Mouse (Mus musculus) forebrain, embryonic 15.5 days (tissue): ENCODE data around the gene Gramd1a. TPM values are rescaled to one million over a fixed set of nuclear protein-coding genes. Genes with fewer than 3 reads are reported as not detected.
A peak's percentile ranks its signal among the peaks of the same experiment; 100 is the strongest.

Experiments used
- ATAC-seq: fragments of 200-750 bp; cut with Nextera tagmentation; replicated peaks from 2 replicates; pipeline ENCODE4 v1.8.0; 2017; ENCODE audit warnings: mild to moderate bottlenecking, moderate TSS enrichment, moderate library complexity
- H3K27ac ChIP-seq: fragments of 300-500 bp; sonication (generic); replicated peaks from 2 replicates; pipeline ENCODE4 v1.5.1; 2015; ENCODE audit warnings: mild to moderate bottlenecking, inconsistent platforms
- H3K27me3 ChIP-seq: fragments of 300-500 bp; sonication (generic); 2 replicates; pipeline ENCODE4 v1.6.1; 2015; ENCODE audit warnings: inconsistent platforms
- H3K36me3 ChIP-seq: fragments of 300-500 bp; sonication (generic); 2 replicates; pipeline ENCODE4 v1.6.1; 2015; ENCODE audit warnings: mild to moderate bottlenecking, inconsistent platforms
- H3K4me1 ChIP-seq: fragments of 300-500 bp; sonication (generic); 2 replicates; pipeline ENCODE4 v1.6.1; 2015; ENCODE audit warnings: inconsistent platforms
- H3K4me2 ChIP-seq: fragments of 300-500 bp; sonication (generic); replicated peaks from 2 replicates; pipeline ENCODE4 v1.6.1; 2015; ENCODE audit warnings: mild to moderate bottlenecking, inconsistent platforms
- H3K4me3 ChIP-seq: fragments of 300-500 bp; sonication (generic); 2 replicates; pipeline ENCODE4 v1.5.1; 2015; ENCODE audit warnings: mild to moderate bottlenecking, inconsistent platforms
- H3K9ac ChIP-seq: fragments of 300-500 bp; sonication (generic); replicated peaks from 2 replicates; pipeline ENCODE4 v1.6.1; 2015; ENCODE audit warnings: mild to moderate bottlenecking, inconsistent platforms
- H3K9me3 ChIP-seq: fragments of 300-500 bp; sonication (generic); 2 replicates; pipeline ENCODE4 v1.6.1; 2016; ENCODE audit warnings: inconsistent platforms
- WGBS: fragments of 180-500 bp; shearing (Covaris S2); methylation state at CpG from one replicate; pipeline ENCODE4 v1.1.7; 2015; ENCODE audit warnings: mixed read lengths; 5-methylcytosine and 5-hydroxymethylcytosine counted together
- polyA plus RNA-seq: library from polyadenylated mRNA; unstranded; fragments of >200 nt; fragmentation: Nextera tagmentation; extraction: Ambion mirVana; gene quantifications from 2 replicates; pipeline ENCODE4 v1.2.1, GENCODE M21; 2015

The Gramd1a gene
- polyA plus RNA-seq, 1 experiment from 2014 or later, result 246 TPM

GRCm38 (mm10) chr7:31126851-31127724 is 28.6 kb downstream of the Gramd1a start, which contains the start of gene Scn1b:
TSS of gene Scn1b (minus strand) at chr7:31127003.
- Histone ChIP-seq H3K4me1 (peaks cover 16% of the 10 kb centered on the region), H3K9ac (peak within 1 kb of the TSS; percentile 57), H3K4me2 (peak within 1 kb of the TSS; percentile 88), H3K4me3 (peak within 1 kb of the TSS; percentile 54), H3K27me3 (peaks cover 21% of the 10 kb centered on the region), H3K36me3 (peaks cover 40% of the 10 kb centered on the region), H3K27ac (no peak within 1 kb of the TSS), H3K9me3 (no peaks in the 10 kb centered on the region)
- ATAC-seq, result peak; percentile 39
- 4% methylated on average over 25 of the region's 60 CpGs for WGBS

- no peaks in the 10 kb centered on the region for H3K9me3 ChIP-seq
- 1% methylated on average over 53 of the region's 53 CpGs for WGBS
Observed at GRCm38 (mm10) chr7:31126211-31126751, 29.4 kb downstream of the Gramd1a start.

GRCm38 (mm10) chr7:31125116-31125515 is 30.6 kb downstream of the Gramd1a start:
- Histone ChIP-seq H3K9me3 (no peaks in the 10 kb centered on the region), H3K9ac (no peak overlapping the region), H3K4me1 (peaks cover 16% of the 10 kb centered on the region), H3K27me3 (peaks cover 21% of the 10 kb centered on the region), H3K36me3 (peaks cover 20% of the 10 kb centered on the region), H3K4me3 (no peak overlapping the region), H3K27ac (no peak overlapping the region), H3K4me2 (no peak overlapping the region)
- no peak for ATAC-seq
- 89% methylated on average over 13 of the region's 13 CpGs for WGBS

More at GRCm38 (mm10) chr7:31126211-31126751, 29.4 kb downstream of the Gramd1a start:
- peaks cover 21% of the 10 kb centered on the region for H3K27me3 ChIP-seq
- H3K4me3 ChIP-seq, result peak overlapping the region; percentile 54
- peak overlapping the region; percentile 88 for H3K4me2 ChIP-seq
- H3K27ac ChIP-seq, result no peak overlapping the region
- peaks cover 32% of the 10 kb centered on the region for H3K36me3 ChIP-seq
- ATAC-seq, result 0 out of 2 replicates have a peak, but pooled peaks have one; percentile 30
- peak overlapping the region; percentile 57 for H3K9ac ChIP-seq
- H3K4me1 ChIP-seq, result peaks cover 16% of the 10 kb centered on the region

DNA sequence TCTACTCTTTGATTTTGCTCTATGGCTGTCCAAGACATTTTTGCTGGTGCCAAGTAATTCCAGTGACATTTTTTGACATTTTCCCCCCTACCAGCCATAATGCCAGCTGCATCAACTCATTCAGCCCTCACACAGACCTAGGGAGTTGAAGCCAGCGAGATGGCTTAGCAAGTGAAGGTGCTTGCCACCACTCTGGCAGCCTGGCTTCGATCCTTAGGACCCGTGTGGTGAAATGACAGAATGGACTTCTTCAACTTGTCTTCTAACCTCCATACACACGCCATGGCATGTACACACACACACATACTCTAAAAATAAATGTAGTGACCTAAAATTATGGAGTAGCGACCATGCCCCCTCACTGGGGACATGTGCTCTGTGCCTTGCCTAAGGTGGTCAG is 31.3 kb downstream of the Gramd1a start:
- H3K9me3 ChIP-seq, result no peaks in the 10 kb centered on the region
- H3K4me3 ChIP-seq, result no peak overlapping the region
- H3K27ac ChIP-seq, result no peak overlapping the region
- H3K4me2 ChIP-seq, result no peak overlapping the region
- H3K27me3 ChIP-seq, result peaks cover 21% of the 10 kb centered on the region
- no peak overlapping the region for H3K9ac ChIP-seq
- 87% methylated on average over 5 of the region's 5 CpGs for whole genome bisulfite sequencing
- peaks cover 13% of the 10 kb centered on the region for H3K36me3 ChIP-seq
- H3K4me1 ChIP-seq, result peaks cover 16% of the 10 kb centered on the region
- no peak for ATAC-seq

DNA sequence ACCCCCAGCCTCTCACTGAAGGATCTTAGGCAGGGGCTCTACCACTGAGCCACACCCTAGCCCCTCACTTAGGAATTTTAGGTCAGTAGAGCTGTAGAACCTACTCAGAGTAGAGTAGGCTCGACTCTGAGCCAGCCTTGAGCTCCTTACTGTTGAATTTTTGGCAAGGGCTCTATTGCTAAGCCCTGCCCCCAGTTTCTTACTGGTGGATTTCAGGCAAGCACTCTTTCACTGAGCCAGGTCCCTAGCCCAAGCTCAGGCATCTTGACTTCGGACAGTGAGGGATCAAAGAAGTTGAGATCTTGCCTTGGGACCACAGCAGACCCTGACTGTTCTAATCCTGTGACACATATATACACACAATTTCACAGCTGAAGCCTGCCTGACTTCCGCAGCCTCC is 32.0 kb downstream of the Gramd1a start:
- Histone ChIP-seq H3K4me2 (no peak overlapping the region), H3K9ac (no peak overlapping the region), H3K27ac (no peak overlapping the region), H3K4me3 (no peak overlapping the region), H3K4me1 (peaks cover 16% of the 10 kb centered on the region), H3K36me3 (peaks cover 6% of the 10 kb centered on the region; the same call in 1 of the 2 replicates), H3K9me3 (no peaks in the 10 kb centered on the region), H3K27me3 (peaks cover 21% of the 10 kb centered on the region)
- 78% methylated on average over 3 of the region's 3 CpGs for WGBS
- ATAC-seq, result no peak

GRCm38 (mm10) chr7:31122641-31123631 is 32.8 kb downstream of the Gramd1a start:
- H3K27ac ChIP-seq, result no peak overlapping the region
- peaks cover 21% of the 10 kb centered on the region for H3K27me3 ChIP-seq
- H3K9ac ChIP-seq, result no peak overlapping the region
- 91% methylated on average over 15 of the region's 16 CpGs for WGBS
- no peak for ATAC-seq
- no peak overlapping the region for H3K4me3 ChIP-seq
- no peaks in the 10 kb centered on the region for H3K9me3 ChIP-seq
- H3K36me3 ChIP-seq, result no peaks in the 10 kb centered on the region
- peaks cover 16% of the 10 kb centered on the region for H3K4me1 ChIP-seq
- H3K4me2 ChIP-seq, result no peak overlapping the region

DNA sequence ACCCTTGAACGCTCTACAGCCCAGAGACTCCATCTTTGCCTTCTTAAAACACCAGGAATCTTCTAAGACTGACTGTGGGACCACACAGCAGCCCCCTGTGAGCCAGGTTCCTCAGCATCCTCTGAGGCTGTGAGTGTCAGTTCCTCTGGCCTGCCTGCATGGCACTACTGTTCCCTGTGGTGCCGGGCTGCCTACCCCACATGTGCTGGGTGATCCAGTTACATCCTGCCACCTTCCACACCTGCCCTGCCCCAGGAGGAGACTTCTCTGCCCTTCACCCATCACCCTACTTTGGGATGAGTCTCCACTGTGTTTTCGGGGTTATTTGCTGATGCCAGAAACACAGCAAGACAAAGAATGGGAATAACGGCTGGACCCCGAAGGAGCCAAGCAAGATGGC is 36.1 kb downstream of the Gramd1a start:
- H3K27ac ChIP-seq, result no peak overlapping the region
- H3K4me1 ChIP-seq, result no peaks in the 10 kb centered on the region
- H3K4me3 ChIP-seq, result no peak overlapping the region
- no peak overlapping the region for H3K9ac ChIP-seq
- no peak overlapping the region for H3K4me2 ChIP-seq
- no peaks in the 10 kb centered on the region for H3K36me3 ChIP-seq
- 88% methylated on average over 5 of the region's 5 CpGs for WGBS
- no peak for ATAC-seq
- 0 out of 2 replicates have a peak, but pooled peaks cover under 1% of the 10 kb centered on the region for H3K27me3 ChIP-seq
- H3K9me3 ChIP-seq, result no peaks in the 10 kb centered on the region

DNA sequence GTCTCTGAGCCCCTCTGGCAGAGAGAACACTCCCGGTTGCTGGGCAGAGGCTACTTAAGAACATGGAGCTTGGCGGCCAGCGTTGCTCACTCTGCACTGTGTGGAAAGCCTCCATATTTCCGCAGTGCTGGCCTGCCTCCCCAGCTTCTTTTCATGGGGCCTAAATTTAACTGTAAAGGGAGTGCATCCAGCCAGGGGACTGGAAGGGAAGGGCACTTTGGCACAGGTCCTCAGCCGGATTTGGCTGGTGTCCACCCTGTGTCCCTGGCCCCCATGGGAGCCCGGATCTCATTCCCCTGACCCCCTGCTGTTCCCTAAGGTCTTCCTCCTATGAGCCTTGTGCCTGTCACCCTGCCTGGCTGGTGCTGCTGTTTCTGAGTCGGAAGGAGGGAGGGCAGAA is 37.2 kb downstream of the Gramd1a start:
- no peaks in the 10 kb centered on the region for H3K27me3 ChIP-seq
- no peak overlapping the region for H3K9ac ChIP-seq
- no peak overlapping the region for H3K4me2 ChIP-seq
- H3K27ac ChIP-seq, result no peak overlapping the region
- H3K36me3 ChIP-seq, result no peaks in the 10 kb centered on the region
- H3K9me3 ChIP-seq, result no peaks in the 10 kb centered on the region
- 71% methylated on average over 7 of the region's 7 CpGs for WGBS
- no peak overlapping the region for H3K4me3 ChIP-seq
- no peaks in the 10 kb centered on the region for H3K4me1 ChIP-seq
- no peak for ATAC-seq

DNA sequence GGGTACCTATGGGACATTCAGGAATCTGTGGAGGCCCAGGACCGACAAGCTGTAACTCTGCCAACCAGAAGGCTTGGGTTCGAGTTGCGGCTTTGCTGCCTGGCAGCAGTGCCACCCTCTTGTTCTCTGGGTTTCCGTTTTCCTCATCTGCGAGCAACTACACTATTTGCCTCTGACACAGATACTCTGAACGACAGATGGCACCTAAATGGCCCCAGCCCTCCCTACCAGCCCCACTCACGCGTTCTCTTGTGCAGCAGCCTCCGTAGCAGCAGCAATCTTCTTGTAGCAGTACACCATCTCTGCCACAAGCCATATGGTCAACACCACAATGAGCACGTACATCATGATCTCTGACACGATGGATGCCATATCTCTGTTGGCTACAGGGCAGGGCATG is 38.2 kb downstream of the Gramd1a start:
- Histone ChIP-seq H3K9ac (no peak overlapping the region), H3K36me3 (no peaks in the 10 kb centered on the region), H3K4me3 (no peak overlapping the region), H3K9me3 (no peaks in the 10 kb centered on the region), H3K4me1 (no peaks in the 10 kb centered on the region), H3K27me3 (no peaks in the 10 kb centered on the region), H3K27ac (no peak overlapping the region), H3K4me2 (no peak overlapping the region)
- 83% methylated on average over 11 of the region's 11 CpGs for WGBS
- ATAC-seq, result no peak

GRCm38 (mm10) chr7:31116721-31117145 is 39.0 kb downstream of the Gramd1a start:
- H3K4me1 ChIP-seq, result no peaks in the 10 kb centered on the region
- peak; percentile 24; the same call in 1 of the 2 replicates for ATAC-seq
- no peak overlapping the region for H3K4me3 ChIP-seq
- H3K9me3 ChIP-seq, result no peaks in the 10 kb centered on the region
- H3K27ac ChIP-seq, result no peak overlapping the region
- H3K4me2 ChIP-seq, result no peak overlapping the region
- no peak overlapping the region for H3K9ac ChIP-seq
- H3K36me3 ChIP-seq, result no peaks in the 10 kb centered on the region
- WGBS, result 53% methylated on average over 16 of the region's 16 CpGs
- no peaks in the 10 kb centered on the region for H3K27me3 ChIP-seq

GRCm38 (mm10) chr7:31115587-31116043 is 40.1 kb downstream of the Gramd1a start:
- Histone ChIP-seq H3K27ac (no peak overlapping the region), H3K36me3 (no peaks in the 10 kb centered on the region), H3K4me2 (no peak overlapping the region), H3K4me1 (no peaks in the 10 kb centered on the region), H3K27me3 (no peaks in the 10 kb centered on the region), H3K9ac (no peak overlapping the region), H3K4me3 (no peak overlapping the region), H3K9me3 (no peaks in the 10 kb centered on the region)
- ATAC-seq, result no peak
- WGBS, result 41% methylated on average over 17 of the region's 17 CpGs
